Mouse (Mus musculus): ENCODE results near the gene Ahctf1. TPM values are rescaled to one million over a fixed set of nuclear protein-coding genes. Genes with fewer than 3 reads are reported as not detected.
"Not testable (repeated sequence)": the region's sequence is repeated elsewhere in the genome, so short reads cannot be mapped to it uniquely, and the experiment has no call there.

The Ahctf1 gene
- polyA plus RNA-seq, 1 experiment: 10.6 TPM

- Histone ChIP-seq H3K27me3 (ENCODE audit: control insufficient read depth, insufficient read depth, low read length) (no peaks in the 10 kb centered on the region), H3K4me3 (ENCODE audit: control insufficient read depth, insufficient read depth, low read length) (no peak overlapping the region), H3K4me1 (replicated peaks; ENCODE audit: control insufficient read depth, insufficient read depth, low read length) (no peaks in the 10 kb centered on the region), H3K27ac (ENCODE audit: control insufficient read depth, insufficient read depth, low read length) (no peak overlapping the region), H3K36me3 (ENCODE audit: control insufficient read depth, insufficient read depth, low read length) (no peaks in the 10 kb centered on the region)
- 97% methylated on average over 5 of the region's 5 CpGs for WGBS
- no peak for DNase-seq
- TF ChIP-seq CTCF (IDR thresholded peaks at IDR 0.05; ENCODE audit: borderline replicate concordance, control insufficient read depth, extremely low read depth, insufficient read depth, low read length, poor library complexity) (no peak), POLR2A (IDR thresholded peaks at IDR 0.05; ENCODE audit: control insufficient read depth, extremely low read depth, insufficient read depth, low read length, poor library complexity) (no peak)
Measured at GRCm38 (mm10) chr1:179828051-179828450, 24.6 kb upstream of the Ahctf1 start.

- no peak overlapping the region for H3K4me3 ChIP-seq (ENCODE audit: control insufficient read depth, insufficient read depth, low read length)
- no peak overlapping the region for H3K27ac ChIP-seq (ENCODE audit: control insufficient read depth, insufficient read depth, low read length)
- TF ChIP-seq POLR2A (IDR thresholded peaks at IDR 0.05; ENCODE audit: control insufficient read depth, extremely low read depth, insufficient read depth, low read length, poor library complexity) (no peak), CTCF (IDR thresholded peaks at IDR 0.05; ENCODE audit: borderline replicate concordance, control insufficient read depth, extremely low read depth, insufficient read depth, low read length, poor library complexity) (no peak)
- DNase-seq: no peak
- H3K27me3 ChIP-seq (ENCODE audit: control insufficient read depth, insufficient read depth, low read length): no peaks in the 10 kb centered on the region
- H3K4me1 ChIP-seq (replicated peaks; ENCODE audit: control insufficient read depth, insufficient read depth, low read length): no peaks in the 10 kb centered on the region
- 91% methylated on average over 5 of the region's 5 CpGs for WGBS
- no peaks in the 10 kb centered on the region for H3K36me3 ChIP-seq (ENCODE audit: control insufficient read depth, insufficient read depth, low read length)
Measured at GRCm38 (mm10) chr1:179824549-179824948, 21.1 kb upstream of the Ahctf1 start.

- H3K4me1 ChIP-seq (replicated peaks; ENCODE audit: control insufficient read depth, insufficient read depth, low read length); H3K27me3 ChIP-seq (ENCODE audit: control insufficient read depth, insufficient read depth, low read length); DNase-seq; H3K27ac ChIP-seq (ENCODE audit: control insufficient read depth, insufficient read depth, low read length); H3K4me3 ChIP-seq (ENCODE audit: control insufficient read depth, insufficient read depth, low read length); H3K36me3 ChIP-seq (ENCODE audit: control insufficient read depth, insufficient read depth, low read length): not testable (repeated sequence)
- WGBS: 72% methylated on average over 11 of the region's 11 CpGs
Measured at GRCm38 (mm10) chr1:179818490-179819278, 15.2 kb upstream of the Ahctf1 start.

- WGBS: 96% methylated on average over 2 of the region's 2 CpGs
- Histone ChIP-seq H3K36me3 (ENCODE audit: control insufficient read depth, insufficient read depth, low read length) (no peaks in the 10 kb centered on the region), H3K27me3 (ENCODE audit: control insufficient read depth, insufficient read depth, low read length) (no peaks in the 10 kb centered on the region), H3K4me3 (ENCODE audit: control insufficient read depth, insufficient read depth, low read length) (no peak overlapping the region), H3K4me1 (replicated peaks; ENCODE audit: control insufficient read depth, insufficient read depth, low read length) (no peaks in the 10 kb centered on the region), H3K27ac (ENCODE audit: control insufficient read depth, insufficient read depth, low read length) (no peak overlapping the region)
- no peak for DNase-seq
- TF ChIP-seq CTCF (IDR thresholded peaks at IDR 0.05; ENCODE audit: borderline replicate concordance, control insufficient read depth, extremely low read depth, insufficient read depth, low read length, poor library complexity) (no peak), POLR2A (IDR thresholded peaks at IDR 0.05; ENCODE audit: control insufficient read depth, extremely low read depth, insufficient read depth, low read length, poor library complexity) (no peak)
Measured at GRCm38 (mm10) chr1:179814616-179815015, 11.1 kb upstream of the Ahctf1 start.

- H3K4me1 ChIP-seq (replicated peaks; ENCODE audit: control insufficient read depth, insufficient read depth, low read length): no peaks in the 10 kb centered on the region
- TF ChIP-seq POLR2A (IDR thresholded peaks at IDR 0.05; ENCODE audit: control insufficient read depth, extremely low read depth, insufficient read depth, low read length, poor library complexity) (no peak), CTCF (IDR thresholded peaks at IDR 0.05; ENCODE audit: borderline replicate concordance, control insufficient read depth, extremely low read depth, insufficient read depth, low read length, poor library complexity) (no peak)
- no peaks in the 10 kb centered on the region for H3K36me3 ChIP-seq (ENCODE audit: control insufficient read depth, insufficient read depth, low read length)
- no peak overlapping the region for H3K27ac ChIP-seq (ENCODE audit: control insufficient read depth, insufficient read depth, low read length)
- WGBS: 57% methylated on average over 2 of the region's 2 CpGs
- no peak overlapping the region for H3K4me3 ChIP-seq (ENCODE audit: control insufficient read depth, insufficient read depth, low read length)
- no peak for DNase-seq
- H3K27me3 ChIP-seq (ENCODE audit: control insufficient read depth, insufficient read depth, low read length): no peaks in the 10 kb centered on the region
Measured at GRCm38 (mm10) chr1:179813385-179813784, 9.9 kb upstream of the Ahctf1 start.

GRCm38 (mm10) chr1:179808300-179808699 is 4.8 kb upstream of the Ahctf1 start:
- no peaks in the 10 kb centered on the region for H3K27me3 ChIP-seq (ENCODE audit: control insufficient read depth, insufficient read depth, low read length)
- no peak overlapping the region for H3K4me3 ChIP-seq (ENCODE audit: control insufficient read depth, insufficient read depth, low read length)
- 92% methylated on average over 3 of the region's 3 CpGs for WGBS
- no peak overlapping the region for H3K27ac ChIP-seq (ENCODE audit: control insufficient read depth, insufficient read depth, low read length)
- no peak for DNase-seq
- no peaks in the 10 kb centered on the region for H3K36me3 ChIP-seq (ENCODE audit: control insufficient read depth, insufficient read depth, low read length)
- no peak for TF ChIP-seq POLR2A (IDR thresholded peaks at IDR 0.05; ENCODE audit: control insufficient read depth, extremely low read depth, insufficient read depth, low read length, poor library complexity)
- no peak for TF ChIP-seq CTCF (IDR thresholded peaks at IDR 0.05; ENCODE audit: borderline replicate concordance, control insufficient read depth, extremely low read depth, insufficient read depth, low read length, poor library complexity)
- H3K4me1 ChIP-seq (replicated peaks; ENCODE audit: control insufficient read depth, insufficient read depth, low read length): no peaks in the 10 kb centered on the region

GRCm38 (mm10) chr1:179807468-179807867 is 4.0 kb upstream of the Ahctf1 start:
- Histone ChIP-seq H3K27ac (ENCODE audit: control insufficient read depth, insufficient read depth, low read length) (no peak overlapping the region), H3K36me3 (ENCODE audit: control insufficient read depth, insufficient read depth, low read length) (no peaks in the 10 kb centered on the region), H3K4me1 (replicated peaks; ENCODE audit: control insufficient read depth, insufficient read depth, low read length) (0 out of 2 replicates have a peak, but pooled peaks cover 4% of the 10 kb centered on the region), H3K4me3 (ENCODE audit: control insufficient read depth, insufficient read depth, low read length) (no peak overlapping the region), H3K27me3 (ENCODE audit: control insufficient read depth, insufficient read depth, low read length) (no peaks in the 10 kb centered on the region)
- TF ChIP-seq CTCF (IDR thresholded peaks at IDR 0.05; ENCODE audit: borderline replicate concordance, control insufficient read depth, extremely low read depth, insufficient read depth, low read length, poor library complexity) (no peak), POLR2A (IDR thresholded peaks at IDR 0.05; ENCODE audit: control insufficient read depth, extremely low read depth, insufficient read depth, low read length, poor library complexity) (no peak)
- DNase-seq: no peak
- WGBS: 96% methylated on average over 4 of the region's 4 CpGs
